Mouse (Mus musculus) ES-E14 (cell line): ENCODE measurements at regions not wholly inside any gene's neighbourhood (a gene's known extent, or its start where the extent isn't known, plus 50 kb on each side); places are given as distances from the start of the nearest gene placed in this dataset.

ENCODE experiments used
- ZC3H11A ChIP-seq: IDR thresholded peaks from 2 replicates; pipeline ENCODE4 v1.6.1; 2012; ENCODE audit warnings: low read depth, mild to moderate bottlenecking, inconsistent platforms, low read length, borderline replicate concordance
- ZNF384 ChIP-seq: IDR thresholded peaks from 2 replicates; pipeline ENCODE4 v1.6.1; 2012; ENCODE audit warnings: low read depth, low read length, inconsistent platforms

GRCm38 (mm10) chr8:115494353-115494752 lies 213.2 kb downstream of the Maf start:
- TF ChIP-seq ZNF384 (no peak), ZC3H11A (no peak)
